Mouse (Mus musculus): Measurements from ENCODE around the gene Rsph6a. TPM values are rescaled to one million over a fixed set of nuclear protein-coding genes. Genes with fewer than 3 reads are reported as not detected.

Gene Rsph6a
- polyA plus RNA-seq, 1 experiment, result not detected

DNA sequence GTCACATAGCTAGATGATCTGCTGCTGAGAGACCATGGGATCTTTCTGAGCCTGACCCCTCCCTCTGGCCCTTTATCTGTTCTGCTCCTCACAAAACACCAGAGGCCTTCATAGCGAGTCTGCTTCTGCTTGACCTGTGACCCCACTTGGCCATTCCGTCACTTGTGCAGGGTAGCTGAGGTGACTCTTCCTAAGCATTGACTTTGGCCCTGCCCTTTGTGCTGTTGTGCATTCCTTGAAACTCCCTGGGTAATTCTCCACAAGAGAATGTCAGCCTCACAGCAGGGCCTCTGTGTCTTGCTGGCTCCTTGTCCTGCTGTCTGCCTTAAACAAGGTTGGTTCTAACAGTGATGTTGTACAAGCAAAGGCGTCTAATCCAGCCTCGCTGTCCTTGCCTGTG, 22.8 kb upstream of the Rsph6a start:
- no peak overlapping the region for H3K4me3 ChIP-seq (ENCODE audit: insufficient read depth, low read depth, low read length)
- H3K27ac ChIP-seq (ENCODE audit: insufficient read depth, low read depth, low read length), result no peak overlapping the region
- TF ChIP-seq POLR2A (IDR thresholded peaks at IDR 0.05; ENCODE audit: insufficient read depth, low read depth, low read length) (no peak), CTCF (IDR thresholded peaks at IDR 0.05; ENCODE audit: insufficient read depth, low read depth, low read length) (no peak)
- WGBS, result 70% methylated on average over 4 of the region's 4 CpGs
- no peaks in the 10 kb centered on the region for H3K4me1 ChIP-seq (ENCODE audit: control insufficient read depth, insufficient read depth, low read length)

DNA sequence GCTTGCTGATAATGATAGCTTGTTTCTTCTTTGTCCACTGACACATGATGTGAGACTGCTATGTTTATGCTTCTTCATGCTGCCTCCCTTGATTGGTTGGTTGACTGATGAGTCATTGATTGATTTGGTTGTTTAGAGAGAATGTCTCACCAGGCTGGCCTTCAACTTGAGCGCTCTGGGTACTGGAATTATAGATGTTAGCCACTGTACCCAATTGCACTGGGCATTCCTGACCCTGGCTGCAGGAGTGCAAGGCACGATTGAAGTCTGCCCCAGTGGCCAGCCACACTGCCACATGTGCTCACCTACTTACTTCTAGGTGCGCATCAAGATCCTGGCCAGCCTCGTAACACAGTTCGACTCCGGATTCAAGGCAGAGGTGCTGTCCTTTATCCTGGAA, 9.9 kb upstream of the Rsph6a start:
- Histone ChIP-seq H3K4me3 (ENCODE audit: insufficient read depth, low read depth, low read length) (no peak overlapping the region), H3K27ac (ENCODE audit: insufficient read depth, low read depth, low read length) (no peak overlapping the region), H3K4me1 (ENCODE audit: control insufficient read depth, insufficient read depth, low read length) (peaks cover 2% of the 10 kb centered on the region; the same call in 1 of the 2 replicates)
- WGBS, result 95% methylated on average over 6 of the region's 6 CpGs
- no peak for TF ChIP-seq POLR2A (IDR thresholded peaks at IDR 0.05; ENCODE audit: insufficient read depth, low read depth, low read length)
- TF ChIP-seq CTCF (IDR thresholded peaks at IDR 0.05; ENCODE audit: insufficient read depth, low read depth, low read length), result no peak

DNA sequence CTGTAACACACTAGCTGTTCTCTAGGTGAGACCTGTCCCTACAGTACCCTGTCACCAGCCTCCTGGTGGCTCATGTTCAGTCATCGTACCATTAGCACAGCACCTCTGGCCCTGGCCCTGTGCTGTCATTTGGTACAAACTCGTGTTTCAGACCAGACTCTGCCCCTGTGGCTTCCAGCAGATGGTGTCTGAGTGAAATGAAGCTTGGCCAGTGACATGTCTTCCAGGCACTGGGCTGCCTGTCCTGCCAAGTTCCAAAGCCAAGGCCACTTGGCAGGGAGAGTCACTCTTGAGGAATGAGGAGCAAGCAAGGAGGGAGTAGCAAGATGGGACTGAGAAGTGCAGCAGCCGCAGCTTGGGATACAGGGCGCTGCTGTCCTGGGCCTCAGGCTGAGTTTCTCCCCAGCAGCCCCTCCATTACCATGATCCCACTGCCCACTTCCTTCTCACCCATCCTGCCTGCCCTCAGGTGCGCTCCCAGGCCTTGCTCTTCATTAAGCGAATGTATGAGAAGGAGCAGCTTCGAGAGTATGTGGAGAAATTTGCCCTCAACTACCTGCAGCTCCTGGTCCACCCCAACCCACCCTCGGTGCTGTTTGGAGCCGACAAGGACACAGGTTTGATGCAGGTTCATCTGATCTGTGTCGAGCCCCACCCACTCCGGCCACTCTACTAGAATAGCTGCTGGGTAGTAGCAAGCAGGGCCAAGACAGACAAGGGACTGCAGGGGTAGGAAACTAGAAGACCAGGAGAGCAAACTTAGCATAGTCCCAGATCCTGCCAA, 8.0 kb upstream of the Rsph6a start:
- H3K27ac ChIP-seq (ENCODE audit: insufficient read depth, low read depth, low read length), result no peak overlapping the region
- H3K4me3 ChIP-seq (ENCODE audit: insufficient read depth, low read depth, low read length), result no peak overlapping the region
- 88% methylated on average over 11 of the region's 11 CpGs for WGBS
- H3K4me1 ChIP-seq (ENCODE audit: control insufficient read depth, insufficient read depth, low read length), result peaks cover 19% of the 10 kb centered on the region
- TF ChIP-seq POLR2A (IDR thresholded peaks at IDR 0.05; ENCODE audit: insufficient read depth, low read depth, low read length), result no peak
- TF ChIP-seq CTCF (IDR thresholded peaks at IDR 0.05; ENCODE audit: insufficient read depth, low read depth, low read length), result no peak

DNA sequence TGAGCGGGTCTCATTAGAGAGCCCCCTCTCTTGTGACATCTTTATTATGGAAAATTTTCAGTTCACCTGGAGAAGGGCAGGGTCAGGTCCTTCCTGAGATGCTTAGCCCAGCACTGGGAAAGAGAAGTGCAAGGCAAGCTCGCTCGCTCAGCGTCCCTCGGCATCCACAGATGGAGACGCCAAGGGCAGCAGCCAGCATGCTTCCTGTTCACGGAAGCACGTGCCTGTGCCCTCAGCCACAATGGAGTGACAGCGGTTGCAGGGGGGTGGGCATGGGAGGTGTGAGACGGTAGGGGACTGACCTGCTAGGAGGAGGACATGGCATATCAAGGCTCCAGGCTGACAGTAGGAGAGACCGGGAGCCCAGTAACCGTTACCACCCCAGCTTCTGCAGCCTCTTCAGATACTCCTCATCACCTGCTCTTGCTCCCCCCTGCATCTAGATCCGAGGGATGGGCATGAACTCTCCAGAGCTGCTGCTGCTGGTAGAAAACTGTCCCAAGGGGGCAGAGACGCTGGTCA, 6.4 kb upstream of the Rsph6a start:
- Histone ChIP-seq H3K4me3 (ENCODE audit: insufficient read depth, low read depth, low read length) (no peak overlapping the region), H3K4me1 (ENCODE audit: control insufficient read depth, insufficient read depth, low read length) (peaks cover 34% of the 10 kb centered on the region), H3K27ac (ENCODE audit: insufficient read depth, low read depth, low read length) (no peak overlapping the region)
- 86% methylated on average over 14 of the region's 14 CpGs for WGBS
- no peak for TF ChIP-seq CTCF (IDR thresholded peaks at IDR 0.05; ENCODE audit: insufficient read depth, low read depth, low read length)
- no peak for TF ChIP-seq POLR2A (IDR thresholded peaks at IDR 0.05; ENCODE audit: insufficient read depth, low read depth, low read length)

DNA sequence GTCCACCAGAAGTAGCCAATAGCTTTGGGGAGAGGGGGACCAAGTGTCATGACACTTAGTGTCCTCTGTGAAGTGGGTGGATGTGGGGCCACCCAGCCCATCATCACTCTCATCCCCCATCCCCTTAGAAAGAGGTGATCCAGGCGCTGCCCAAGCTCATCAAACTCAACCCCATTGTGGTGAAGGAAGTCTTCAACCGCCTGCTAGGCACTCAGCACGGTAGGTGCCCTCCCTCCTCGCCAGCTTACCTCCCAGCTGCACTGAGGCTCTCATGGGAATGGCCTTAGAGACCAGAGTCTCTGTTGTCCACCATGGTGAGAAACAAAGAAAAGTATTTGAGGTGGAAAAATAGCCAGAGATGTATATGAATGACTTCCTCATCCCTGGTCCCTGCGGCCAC, 5.2 kb upstream of the Rsph6a start:
- TF ChIP-seq CTCF (IDR thresholded peaks at IDR 0.05; ENCODE audit: insufficient read depth, low read depth, low read length) (no peak), POLR2A (IDR thresholded peaks at IDR 0.05; ENCODE audit: insufficient read depth, low read depth, low read length) (no peak)
- peaks cover 45% of the 10 kb centered on the region for H3K4me1 ChIP-seq (ENCODE audit: control insufficient read depth, insufficient read depth, low read length)
- 88% methylated on average over 5 of the region's 5 CpGs for WGBS
- no peak overlapping the region for H3K4me3 ChIP-seq (ENCODE audit: insufficient read depth, low read depth, low read length)
- H3K27ac ChIP-seq (ENCODE audit: insufficient read depth, low read depth, low read length), result no peak overlapping the region

DNA sequence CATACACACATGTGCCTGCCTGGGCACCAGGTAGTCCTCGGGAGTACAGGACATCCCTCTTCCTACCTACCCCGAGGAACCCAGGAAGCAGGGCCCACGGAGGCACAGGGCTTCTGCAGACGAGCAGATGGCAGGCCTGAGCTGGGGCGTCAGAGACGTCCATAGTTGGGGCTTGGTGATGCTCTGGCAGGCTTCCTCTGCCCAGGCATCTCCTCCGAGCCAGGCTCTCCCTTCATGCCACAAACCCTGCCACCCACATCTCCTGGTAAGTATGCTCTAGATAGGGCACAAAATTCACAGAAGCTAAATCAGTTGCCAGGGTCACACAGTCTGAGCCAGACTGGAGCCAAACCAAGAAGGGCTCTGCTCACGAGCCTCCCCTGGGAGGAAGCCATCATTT, 4.3 kb upstream of the Rsph6a start:
- 43% methylated on average over 8 of the region's 8 CpGs for WGBS
- Histone ChIP-seq H3K4me3 (ENCODE audit: insufficient read depth, low read depth, low read length) (no peak overlapping the region), H3K27ac (ENCODE audit: insufficient read depth, low read depth, low read length) (peak overlapping the region; percentile 93), H3K4me1 (ENCODE audit: control insufficient read depth, insufficient read depth, low read length) (peaks cover 55% of the 10 kb centered on the region)
- TF ChIP-seq POLR2A (IDR thresholded peaks at IDR 0.05; ENCODE audit: insufficient read depth, low read depth, low read length) (no peak), CTCF (IDR thresholded peaks at IDR 0.05; ENCODE audit: insufficient read depth, low read depth, low read length) (no peak)

DNA sequence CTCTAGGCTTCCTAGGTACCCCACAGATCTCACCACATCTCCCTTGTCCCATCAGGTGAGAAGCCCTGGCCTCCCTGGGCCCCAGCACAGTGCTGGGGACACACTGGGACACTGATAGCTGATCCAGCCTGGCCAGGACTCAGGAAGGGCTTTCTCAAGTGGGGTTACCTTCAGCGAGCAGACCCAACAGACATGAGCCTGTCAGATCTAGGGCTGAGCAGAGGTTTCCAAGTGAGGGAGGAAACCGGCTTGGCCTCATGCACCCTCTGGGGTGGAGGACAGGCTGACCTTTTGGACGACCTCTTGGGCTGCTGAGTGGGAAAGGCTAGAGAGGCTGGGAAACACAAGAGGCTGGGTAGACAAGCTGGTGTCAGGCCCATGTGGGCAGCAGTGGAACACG, 3.3 kb upstream of the Rsph6a start:
- peak overlapping the region; percentile 93 for H3K27ac ChIP-seq (ENCODE audit: insufficient read depth, low read depth, low read length)

DNA sequence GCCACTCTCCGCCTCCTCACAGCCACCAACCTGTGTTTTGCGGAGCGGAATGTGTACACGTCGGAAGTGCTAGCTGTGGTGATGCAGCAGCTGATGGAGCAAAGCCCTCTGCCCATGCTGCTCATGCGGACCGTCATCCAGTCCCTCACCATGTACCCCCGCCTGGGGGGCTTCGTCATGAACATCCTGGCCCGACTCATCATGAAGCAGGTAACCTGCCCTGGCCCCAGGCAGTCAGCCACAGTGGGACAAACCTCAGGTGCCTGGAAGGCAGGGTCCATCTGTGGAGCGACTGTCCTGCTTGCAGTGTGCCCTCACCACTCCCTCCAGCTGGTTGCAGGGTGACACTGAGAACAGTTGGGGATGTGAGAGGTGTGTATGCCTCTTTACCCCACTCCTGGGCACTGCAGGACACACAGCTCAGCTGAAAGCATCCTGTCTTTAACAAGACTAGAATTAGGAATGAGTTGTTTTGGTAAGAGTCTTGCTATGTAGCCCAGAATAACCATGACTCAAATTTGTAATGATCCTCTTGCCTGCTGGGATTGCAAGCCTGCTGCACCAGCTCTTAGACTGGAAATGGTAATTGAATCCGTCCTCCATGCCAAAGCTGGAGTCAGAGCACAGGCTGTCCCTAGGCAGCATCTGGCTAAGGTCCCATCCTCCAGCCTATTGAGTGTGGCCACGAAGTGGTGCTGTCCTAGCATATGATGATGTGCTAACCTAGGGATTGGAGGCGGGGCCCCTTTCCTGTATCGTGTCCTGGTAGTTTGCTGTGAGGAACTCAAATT, 1.9 kb upstream of the Rsph6a start:
- 66% methylated on average over 15 of the region's 15 CpGs for WGBS
- Histone ChIP-seq H3K27ac (ENCODE audit: insufficient read depth, low read depth, low read length) (peak overlapping the region; percentile 94), H3K4me3 (ENCODE audit: insufficient read depth, low read depth, low read length) (no peak overlapping the region), H3K4me1 (ENCODE audit: control insufficient read depth, insufficient read depth, low read length) (peaks cover 58% of the 10 kb centered on the region)
- TF ChIP-seq CTCF (IDR thresholded peaks at IDR 0.05; ENCODE audit: insufficient read depth, low read depth, low read length) (no peak), POLR2A (IDR thresholded peaks at IDR 0.05; ENCODE audit: insufficient read depth, low read depth, low read length) (no peak)

More for the DNA sequence above, 3.3 kb upstream of the Rsph6a start:
- WGBS, result 81% methylated on average over 4 of the region's 4 CpGs
- TF ChIP-seq POLR2A (IDR thresholded peaks at IDR 0.05; ENCODE audit: insufficient read depth, low read depth, low read length) (no peak), CTCF (IDR thresholded peaks at IDR 0.05; ENCODE audit: insufficient read depth, low read depth, low read length) (no peak)
- Histone ChIP-seq H3K4me3 (ENCODE audit: insufficient read depth, low read depth, low read length) (no peak overlapping the region), H3K4me1 (ENCODE audit: control insufficient read depth, insufficient read depth, low read length) (peaks cover 58% of the 10 kb centered on the region)

DNA sequence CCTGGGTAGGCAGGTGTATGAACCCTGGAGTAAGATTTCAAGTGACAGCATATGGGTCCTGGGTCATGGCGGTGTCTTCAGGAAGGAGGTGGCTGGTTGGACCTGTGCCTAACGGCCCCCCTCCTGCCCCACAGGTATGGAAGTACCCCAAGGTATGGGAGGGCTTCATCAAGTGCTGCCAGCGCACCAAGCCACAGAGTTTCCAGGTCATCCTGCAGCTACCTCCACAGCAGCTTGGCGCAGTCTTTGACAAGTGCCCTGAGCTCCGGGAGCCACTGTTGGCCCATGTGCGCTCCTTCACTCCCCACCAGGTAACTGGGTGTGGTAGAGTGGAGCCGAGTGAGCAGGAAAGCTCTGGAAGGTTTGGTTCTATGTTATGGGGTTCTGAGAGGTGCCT, 1.4 kb upstream of the Rsph6a start:
- Histone ChIP-seq H3K4me3 (ENCODE audit: insufficient read depth, low read depth, low read length) (no peak overlapping the region), H3K27ac (ENCODE audit: insufficient read depth, low read depth, low read length) (peak overlapping the region; percentile 94), H3K4me1 (ENCODE audit: control insufficient read depth, insufficient read depth, low read length) (peaks cover 58% of the 10 kb centered on the region)
- WGBS, result 87% methylated on average over 7 of the region's 7 CpGs
- TF ChIP-seq CTCF (IDR thresholded peaks at IDR 0.05; ENCODE audit: insufficient read depth, low read depth, low read length), result no peak
- TF ChIP-seq POLR2A (IDR thresholded peaks at IDR 0.05; ENCODE audit: insufficient read depth, low read depth, low read length), result no peak
